Mouse (Mus musculus) gastrocnemius, postnatal 25 days (tissue): ENCODE data around the gene Pawr. TPM values are rescaled to one million over a fixed set of nuclear protein-coding genes. Genes with fewer than 3 reads are reported as not detected.

Experiments
- DNase-seq: peaks from one replicate; pipeline ENCODE4 v3.0.0; 2022
- long read RNA-seq, 2 experiments: library from polyadenylated mRNA; stranded (forward); transcript quantifications; one replicate each; pipeline ENCODE4 v2.0.0; 2021
- total RNA-seq, 2 experiments: library from RNA; stranded (reverse); gene quantifications; 1 replicate in 1 of 2; 2 replicates in 1 of 2; pipeline ENCODE4 v1.2.3; 2021

Pawr gene
- total RNA-seq, result 1 to 10 TPM in 1 of 2 experiments, under 1 TPM in 1; 0.51 to 1.3 TPM
- long read RNA-seq, experiment 1, partial matches to known transcripts, result 1 of 2 reads
- long read RNA-seq, experiment 1, other reads (novel, unspliced or antisense), result 0 of 2 reads
- long read RNA-seq, experiment 2, partial matches to known transcripts, result 1 of 2 reads
- long read RNA-seq, experiment 2, other reads (novel, unspliced or antisense), result 0 of 2 reads

DNA sequence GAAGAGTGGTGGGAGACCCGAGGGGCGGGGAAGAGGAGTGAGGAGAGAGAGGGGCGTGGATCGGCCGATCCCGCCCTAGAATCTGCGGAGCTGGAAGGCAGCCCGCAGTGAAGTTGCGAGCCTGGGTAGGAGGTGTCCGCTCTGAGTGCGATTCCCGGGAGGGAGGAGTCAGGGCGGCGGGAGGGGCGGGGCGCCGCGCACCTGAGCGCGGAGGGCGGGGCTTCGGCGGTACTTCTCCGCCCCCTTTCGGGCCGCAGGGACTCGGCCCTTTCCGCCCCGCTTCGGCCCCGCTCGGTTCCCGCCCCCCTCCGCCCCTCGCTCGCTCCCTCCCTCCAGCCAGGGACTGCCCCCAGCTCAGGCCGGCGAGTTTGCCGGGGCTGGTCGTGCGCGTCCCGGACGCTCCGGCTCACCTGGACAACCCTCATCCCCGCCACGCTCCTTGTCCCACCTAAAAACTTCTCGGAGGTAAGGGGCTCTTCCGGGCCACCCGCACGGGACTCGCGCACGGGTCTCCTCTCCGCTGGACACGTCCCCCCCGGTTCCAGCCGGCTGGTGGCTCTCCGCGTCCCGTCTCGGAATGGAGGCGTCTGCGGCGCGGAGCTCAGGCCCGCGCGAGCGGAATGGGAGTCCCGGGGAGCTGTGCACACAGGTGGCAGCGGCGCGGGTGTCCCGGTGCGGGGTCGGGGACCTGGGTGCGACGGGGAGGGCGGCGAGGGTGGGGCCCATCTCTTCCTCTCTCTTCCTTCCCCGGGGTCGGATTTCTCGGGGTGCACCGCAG lies at the start of gene Pawr:
Gene Pawr (plus strand): TSS at position 338 of the 778 bp plus-strand sequence.
- DNase-seq, result peak; percentile 57

DNA sequence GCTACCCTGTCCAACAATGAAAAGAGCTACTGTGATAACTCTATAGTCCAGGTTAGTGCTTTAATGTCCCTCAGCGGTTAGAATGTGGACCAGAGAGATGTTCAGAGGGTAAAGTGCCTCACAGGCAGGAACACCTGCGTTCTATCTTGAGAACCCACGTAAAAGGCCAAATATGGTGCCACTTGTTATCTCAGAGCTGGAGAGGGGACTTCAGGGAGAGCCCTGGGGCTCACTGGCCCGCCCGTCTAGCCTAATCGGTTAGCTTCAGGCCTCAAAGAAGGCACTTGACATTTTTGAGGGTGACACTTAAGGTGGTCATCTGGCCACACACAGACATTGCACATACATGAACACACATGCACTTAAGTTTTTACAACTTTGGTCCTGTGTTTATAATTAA lies 49.6 kb upstream of the Pawr start:
- no peak for DNase-seq

DNA sequence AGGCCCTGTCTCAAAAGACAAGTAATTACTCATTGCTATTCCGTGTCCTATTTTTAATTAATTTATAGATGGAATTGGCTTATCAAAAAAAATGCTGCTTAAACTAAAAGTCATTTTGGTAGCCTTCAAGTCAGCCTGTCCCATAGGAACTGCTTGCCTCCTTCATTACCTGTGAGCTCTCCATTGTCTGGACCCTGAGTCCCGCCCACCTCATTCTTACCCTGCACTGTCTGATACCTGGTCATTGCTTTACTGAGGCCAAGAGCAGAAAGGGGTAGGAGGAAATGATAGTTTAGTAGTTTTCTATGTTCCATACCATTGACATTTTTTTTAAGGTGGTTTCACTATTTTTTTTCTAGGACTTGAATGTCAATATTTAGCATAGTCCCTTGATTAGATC lies 48.5 kb upstream of the Pawr start:
- DNase-seq, result no peak

DNA sequence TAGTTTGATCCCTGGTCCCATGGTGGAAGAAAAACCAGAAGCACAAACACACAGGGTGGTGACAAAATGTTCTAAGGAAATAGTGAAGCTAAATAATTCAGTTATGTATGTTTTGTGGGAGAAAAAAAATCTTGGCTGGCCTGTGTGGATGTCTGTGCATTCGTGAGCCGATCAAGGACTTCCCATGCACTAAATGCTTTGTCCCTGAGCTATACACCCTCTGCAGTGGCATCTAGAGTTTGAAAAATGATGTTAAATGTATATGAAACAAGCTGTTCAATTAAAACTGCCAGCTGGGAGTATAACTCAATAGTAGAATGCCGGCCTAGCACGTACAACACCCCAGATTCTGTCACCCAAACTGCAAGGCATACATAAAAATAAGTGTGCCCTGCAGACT lies 48.1 kb upstream of the Pawr start:
- no peak for DNase-seq

DNA sequence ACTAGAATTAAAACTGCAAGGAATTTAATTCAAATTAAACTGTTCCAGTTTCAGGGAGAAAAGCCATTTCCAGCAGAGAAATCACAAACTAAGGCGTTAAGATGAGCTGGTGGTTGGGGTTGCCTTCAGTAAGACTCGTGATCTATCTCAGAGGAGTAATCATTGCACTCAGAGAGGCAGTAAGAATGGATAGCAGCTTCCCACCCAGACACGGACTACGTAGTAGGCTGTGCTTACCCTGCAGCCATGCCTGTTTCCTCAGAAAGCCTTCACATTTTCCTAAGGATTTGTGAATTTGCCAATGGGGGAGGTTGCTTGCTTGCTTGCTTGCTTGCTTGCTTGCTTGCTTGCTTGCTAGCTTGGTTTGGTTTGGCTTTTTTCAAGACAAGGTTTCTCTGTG lies 47.5 kb upstream of the Pawr start:
- DNase-seq, result no peak

DNA sequence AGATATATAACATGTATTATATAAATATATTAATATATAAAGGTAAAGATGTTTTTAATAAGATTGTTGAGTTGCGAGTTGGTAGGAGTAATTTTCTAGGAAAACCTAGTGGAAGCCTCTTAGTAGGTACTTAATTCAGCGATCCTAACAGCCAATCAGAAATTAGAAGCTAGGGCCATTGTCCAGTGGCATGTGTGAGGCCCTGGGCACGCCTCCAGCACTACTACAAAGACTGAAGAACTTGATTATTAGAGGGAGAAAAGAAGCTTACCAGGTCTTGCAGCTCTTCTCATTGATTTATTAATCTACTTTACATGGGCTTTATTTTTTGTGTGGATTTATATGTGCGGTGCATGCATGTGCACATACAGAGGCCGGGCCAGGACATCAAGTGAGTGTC lies 46.9 kb upstream of the Pawr start:
- DNase-seq, result no peak

DNA sequence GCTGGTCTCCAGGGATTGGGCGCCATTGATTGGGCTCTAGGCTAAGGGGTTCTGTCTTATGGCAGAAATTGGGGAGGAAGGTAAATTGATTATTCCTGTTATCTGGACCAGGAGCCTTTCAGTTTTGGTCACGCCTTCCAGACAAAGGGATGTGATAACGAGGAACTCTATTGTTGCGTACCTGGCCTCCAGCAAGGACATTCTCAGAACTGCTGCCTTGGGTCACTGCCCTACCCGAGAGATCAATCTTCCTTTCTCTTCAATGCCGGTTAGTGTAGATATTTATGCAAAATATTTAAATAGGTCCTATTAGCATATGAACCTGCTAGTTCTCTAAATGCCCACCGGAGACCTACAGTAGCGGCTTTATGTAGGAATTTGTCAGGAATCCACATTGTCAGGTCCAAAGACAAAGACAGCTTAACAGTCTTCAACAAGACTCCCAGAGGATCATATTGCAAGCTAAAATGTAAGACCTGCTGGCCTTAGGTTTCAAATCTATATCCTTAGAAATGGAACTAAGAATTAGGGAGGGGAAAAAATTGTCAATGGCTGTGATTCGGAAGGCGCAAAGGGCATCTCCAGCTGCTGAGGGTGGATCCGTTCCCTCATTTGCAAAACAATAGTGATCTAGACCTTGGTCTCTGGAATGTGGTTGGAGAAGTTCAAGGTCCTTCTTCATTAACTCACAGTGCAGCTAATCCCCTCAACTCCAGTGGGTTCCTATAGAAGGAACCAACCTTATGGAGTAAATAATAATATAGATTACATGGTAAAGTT lies 45.1 kb upstream of the Pawr start:
- DNase-seq, result no peak

DNA sequence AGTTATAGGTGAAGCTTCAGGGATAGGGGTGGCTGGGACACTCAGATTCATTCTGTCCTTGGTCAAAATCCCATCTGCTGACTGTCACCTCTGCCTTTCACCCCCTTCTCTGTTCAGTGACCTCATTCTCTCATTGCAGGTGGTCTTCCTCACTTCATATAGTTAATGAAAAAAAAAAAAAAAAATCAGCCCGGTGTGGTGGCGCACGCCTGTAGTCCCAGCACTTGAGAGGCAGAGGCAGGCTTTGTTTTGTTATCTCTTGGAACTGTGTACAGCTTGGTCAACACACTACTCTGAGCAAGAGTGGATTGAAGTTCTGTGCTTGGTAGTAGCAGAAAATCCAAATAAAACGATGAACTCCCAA lies 44.5 kb upstream of the Pawr start:
- DNase-seq, result no peak

DNA sequence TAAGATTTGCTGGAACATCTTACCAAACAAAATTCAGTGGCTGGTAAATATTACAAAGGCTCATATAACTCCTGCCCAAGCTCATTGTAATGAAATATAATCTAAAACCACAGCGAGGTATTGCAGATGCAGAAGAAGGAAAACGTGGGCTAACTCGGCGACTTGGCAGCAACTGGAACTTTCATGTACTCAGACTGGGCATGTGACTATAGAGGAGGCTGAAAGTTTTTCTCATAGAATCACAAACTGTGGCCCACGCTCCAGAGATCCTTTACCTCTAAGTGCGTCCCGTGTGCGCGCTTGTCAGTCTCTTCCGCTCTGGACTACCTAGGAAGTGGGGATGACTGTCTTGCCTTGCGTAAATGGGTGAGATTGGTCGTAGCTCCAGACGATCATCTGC lies 41.9 kb upstream of the Pawr start:
- DNase-seq, result no peak

DNA sequence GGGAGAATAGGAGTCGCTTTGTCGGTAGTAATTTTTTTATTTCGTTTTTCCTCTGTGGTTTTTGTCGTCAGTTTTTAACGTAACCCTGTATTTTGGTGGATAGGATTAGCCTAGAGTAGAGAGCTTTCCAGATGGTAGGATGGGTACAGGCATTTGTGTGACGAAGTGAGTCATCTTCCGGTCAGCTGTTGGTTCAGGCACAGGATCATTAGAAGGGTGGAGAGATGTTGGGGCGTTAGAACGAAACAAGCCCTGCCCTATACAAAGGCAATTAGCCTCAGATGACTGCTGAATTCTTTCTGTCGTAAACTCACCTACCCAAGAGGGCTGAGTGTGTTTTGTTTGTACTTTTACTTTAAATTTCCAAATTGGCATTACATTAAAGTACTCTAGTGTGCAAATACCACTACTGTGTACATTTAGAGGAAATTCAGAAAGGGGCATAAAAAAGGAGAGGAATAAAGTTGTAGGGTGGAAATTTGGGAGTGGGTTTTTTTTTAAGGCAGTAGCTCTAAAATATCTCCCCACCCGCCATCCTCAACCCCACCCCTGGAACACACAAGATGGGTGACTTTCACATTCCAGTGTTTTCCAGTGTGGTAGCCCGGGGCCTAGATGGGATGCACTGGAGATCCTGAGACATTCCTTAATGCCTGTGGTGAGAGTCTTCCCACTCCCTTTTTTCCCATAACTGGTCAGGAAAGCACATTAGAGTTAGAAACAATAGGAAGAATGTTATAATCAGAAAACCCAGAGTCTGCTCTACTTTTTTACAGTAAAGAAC lies 40.0 kb upstream of the Pawr start:
- DNase-seq, result no peak

DNA sequence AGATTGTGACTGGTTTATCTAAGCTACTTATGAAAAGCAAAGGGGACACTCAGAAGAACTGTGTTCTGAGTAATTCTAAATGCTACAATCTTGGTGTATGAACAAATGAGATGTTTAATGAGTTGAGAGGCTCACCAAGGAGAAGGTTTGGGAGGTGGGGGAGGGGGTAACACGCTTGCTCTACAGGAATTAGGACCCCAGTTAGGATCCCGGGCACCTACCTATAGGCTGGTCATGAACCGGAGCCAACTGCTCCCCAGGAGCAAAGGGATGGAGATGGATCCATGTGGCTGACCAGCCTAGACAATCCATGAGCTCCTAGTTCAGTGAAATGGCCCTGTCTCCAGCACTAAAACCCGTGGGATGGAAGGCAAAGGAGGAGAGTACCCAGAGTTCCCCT lies 39.3 kb upstream of the Pawr start:
- DNase-seq, result no peak

DNA sequence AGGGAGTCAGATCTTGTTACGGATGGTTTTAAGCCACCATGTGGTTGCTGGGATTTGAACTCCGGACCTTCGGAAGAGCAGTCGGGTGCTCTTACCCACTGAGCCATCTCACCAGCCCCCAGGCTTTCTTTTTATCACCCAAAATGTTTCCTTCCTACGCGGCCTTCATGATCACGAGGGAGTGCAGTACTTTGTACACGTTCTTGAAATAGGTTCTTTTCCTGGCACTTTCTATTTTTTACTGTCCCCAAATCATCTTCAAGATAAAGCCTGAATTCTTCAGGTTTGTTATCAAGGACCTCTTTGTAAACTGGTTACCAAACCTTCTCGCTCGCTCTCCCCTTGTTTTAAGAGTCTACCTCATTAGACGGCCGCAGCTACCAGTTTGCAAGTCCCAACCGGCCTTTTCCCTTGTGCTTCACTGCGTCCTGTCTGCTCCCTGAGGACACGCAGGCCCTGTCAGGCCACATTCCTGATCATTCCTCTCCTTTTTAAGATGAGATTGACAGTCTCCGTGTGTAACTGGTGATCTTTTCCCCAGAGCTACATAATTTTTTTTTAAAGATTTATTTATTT lies 38.2 kb upstream of the Pawr start:
- no peak for DNase-seq

DNA sequence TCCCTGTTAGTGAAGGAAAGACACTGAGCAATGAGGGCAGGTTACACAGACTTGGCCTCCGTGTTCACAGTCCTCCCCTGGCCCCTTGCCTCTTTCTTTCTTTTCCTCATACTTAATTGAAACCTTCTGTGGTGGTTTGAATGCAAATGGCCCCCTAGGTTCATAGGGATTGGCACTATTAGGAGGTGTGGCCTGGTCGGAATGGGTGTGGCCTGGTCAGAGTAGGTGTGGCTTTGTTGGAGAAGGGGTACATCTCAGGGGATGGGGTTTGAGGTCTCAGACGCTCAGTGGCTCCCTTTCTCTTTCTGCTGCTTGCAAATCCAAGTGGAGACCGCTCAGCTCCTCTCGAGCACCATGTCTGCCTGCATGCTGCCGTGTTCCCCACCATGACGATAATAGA lies 37.2 kb upstream of the Pawr start:
- DNase-seq, result no peak

DNA sequence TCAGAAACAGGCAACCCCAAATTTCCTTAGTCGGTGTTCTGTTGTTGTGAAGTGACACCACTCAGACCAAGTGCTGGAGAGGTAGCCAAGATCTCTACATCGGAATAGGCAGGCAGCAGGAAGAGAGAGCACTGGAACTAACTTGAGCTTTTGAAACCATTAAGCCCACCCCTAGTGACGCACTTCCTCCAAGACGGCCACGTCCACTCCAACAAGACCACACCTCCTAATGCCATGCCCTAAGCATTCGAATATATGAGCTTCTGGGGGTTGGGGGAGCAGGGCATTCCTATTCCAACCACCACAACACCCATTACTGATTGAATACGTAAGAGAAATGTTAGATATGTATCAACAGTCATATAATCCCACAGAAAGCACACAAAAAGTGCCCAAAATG lies 35.5 kb upstream of the Pawr start:
- DNase-seq, result no peak

DNA sequence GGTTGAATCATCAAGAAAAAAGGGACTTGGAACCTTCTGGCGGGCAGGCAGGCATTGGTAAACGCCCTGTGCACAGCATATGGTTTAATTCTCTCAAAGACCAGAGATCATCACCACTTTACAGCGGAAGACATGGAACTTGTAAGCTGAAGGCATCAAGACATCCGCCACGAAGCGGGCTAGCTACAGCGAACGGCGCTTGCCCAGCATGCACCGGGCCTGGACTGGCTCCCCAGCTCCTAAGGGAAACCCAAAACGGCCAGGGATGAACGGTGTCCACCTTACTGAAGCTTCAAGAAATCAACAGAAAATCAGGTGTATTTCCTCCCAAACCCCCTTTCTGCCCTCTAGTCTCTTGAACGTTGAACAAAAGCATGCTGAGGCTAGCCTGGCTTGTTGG lies 33.7 kb upstream of the Pawr start:
- no peak for DNase-seq

DNA sequence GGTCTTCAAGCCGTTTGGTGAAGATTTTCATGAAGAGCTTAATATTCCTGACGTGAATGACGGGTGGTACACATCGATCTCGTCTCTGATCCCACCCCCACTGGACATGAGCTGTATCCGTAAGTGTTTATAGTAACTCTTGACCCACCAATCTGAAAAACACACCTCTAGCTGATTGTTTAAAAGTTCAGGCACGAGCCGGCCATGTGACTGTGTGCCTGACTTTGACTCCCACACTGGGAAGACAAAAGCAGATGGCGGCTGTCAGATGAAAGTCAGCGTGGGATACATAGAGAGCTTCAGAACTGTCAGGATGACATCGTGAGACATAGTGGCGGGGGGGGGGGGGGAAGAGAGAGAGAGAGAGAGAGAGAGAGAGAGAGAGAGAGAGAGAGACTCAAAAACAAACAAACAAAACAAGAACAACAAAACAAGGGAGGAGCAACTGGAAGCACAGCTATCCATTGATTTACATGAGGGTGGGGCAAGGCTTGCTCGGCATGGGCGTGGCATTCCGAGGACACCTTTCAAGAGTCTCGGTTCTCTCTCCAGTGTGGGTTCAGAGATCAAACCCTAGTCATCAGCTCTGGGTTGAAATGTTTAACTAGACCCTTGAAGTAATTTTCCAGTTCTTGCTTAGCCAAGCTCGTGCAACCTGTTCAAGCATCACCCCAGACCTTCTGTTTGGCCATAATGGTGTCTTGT lies 32.9 kb upstream of the Pawr start:
- no peak for DNase-seq

DNA sequence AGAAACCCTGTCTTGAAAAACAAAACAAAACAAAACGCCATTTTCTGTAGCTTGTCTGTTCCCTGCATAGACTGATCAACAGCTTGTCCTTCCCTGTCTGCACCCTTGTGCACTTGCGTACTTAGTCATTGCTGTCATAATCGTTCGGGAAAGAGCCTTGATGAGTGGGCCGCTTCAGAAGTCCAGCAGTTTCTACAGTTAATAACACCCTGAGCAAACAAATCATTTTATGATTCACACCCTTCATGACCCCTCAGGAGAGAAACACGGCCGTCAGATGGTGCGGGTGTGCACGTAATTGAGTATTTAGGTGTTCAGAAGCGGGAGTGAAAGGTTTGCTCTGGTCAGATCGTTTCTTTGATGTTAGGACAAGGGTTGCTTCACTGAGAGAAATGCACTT lies 32.1 kb upstream of the Pawr start:
- no peak for DNase-seq

DNA sequence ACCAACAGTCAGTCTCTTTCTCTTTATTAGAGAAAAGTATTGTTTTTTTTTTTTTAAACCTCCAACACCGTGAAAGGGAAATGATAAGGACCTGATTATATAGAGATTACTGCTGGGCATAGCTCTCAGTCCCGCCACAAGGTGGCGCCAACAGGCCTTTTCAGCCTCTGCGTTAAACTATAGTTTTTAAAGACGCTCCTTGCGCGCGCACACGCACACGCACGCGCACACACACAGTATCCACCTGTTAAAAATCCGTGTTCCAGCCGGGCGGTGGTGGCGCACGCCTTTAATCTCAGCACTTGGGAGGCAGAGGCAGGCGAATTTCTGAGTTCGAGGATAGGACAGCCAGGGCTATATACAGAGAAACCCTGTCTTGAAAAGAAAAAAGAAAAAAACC lies 31.1 kb upstream of the Pawr start:
- DNase-seq, result peak; percentile 42

DNA sequence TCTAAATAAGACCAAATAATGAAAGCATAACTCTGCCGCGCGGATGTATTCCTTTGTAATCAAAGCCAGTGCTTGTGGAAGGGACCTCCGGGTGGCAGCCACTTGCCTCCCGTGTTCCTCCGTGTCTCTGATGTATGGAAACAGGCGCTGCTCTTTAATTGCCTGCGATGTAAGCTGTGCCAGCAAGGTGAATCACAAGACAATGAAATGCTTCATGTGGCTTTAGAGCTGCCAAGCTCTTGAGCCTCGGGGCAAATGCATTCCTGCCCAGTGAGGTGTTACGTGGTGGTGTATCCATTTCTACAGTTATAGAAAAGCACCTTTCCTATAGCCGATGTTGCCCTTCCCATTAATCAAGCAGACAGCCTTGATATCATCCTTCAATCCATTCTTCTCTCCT lies 24.1 kb upstream of the Pawr start:
- no peak for DNase-seq

DNA sequence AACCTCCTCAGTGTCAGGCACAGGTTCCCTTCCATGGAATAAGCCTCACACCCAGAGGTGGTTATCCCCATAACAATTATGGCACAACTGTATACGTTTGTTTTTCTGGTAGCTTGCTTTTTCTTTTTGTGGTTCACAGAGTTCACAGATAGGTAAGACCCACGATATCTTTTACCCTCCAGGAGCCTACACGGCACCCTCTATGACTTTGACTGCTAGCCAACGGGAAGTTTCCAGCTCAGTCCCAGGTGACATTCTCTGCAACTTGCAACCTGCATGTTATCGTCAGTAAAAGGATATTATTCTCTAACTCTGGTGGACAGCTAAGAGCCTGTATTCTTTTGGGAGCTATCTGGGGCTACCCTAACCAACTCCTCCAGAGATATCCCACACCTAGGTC lies 21.7 kb upstream of the Pawr start:
- no peak for DNase-seq

DNA sequence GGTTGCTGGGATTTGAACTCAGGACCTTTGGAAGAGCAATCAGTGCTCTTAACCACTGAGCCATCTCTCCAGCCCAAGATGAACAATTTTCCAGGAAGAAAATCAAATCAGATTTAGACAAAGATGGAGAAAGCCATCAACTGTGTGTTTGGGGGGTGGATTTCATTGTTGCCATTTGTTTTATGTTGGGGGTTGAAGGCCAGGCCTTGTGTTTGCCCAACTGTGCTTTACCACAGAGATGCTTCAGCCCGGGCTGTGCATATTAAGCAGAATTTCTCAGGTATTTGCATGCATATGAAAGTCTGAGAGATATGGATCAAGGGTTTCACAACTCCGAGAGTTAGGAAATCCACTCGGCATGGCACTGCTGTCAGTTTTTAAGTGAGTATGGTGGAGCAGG lies 20.5 kb upstream of the Pawr start:
- DNase-seq, result no peak

DNA sequence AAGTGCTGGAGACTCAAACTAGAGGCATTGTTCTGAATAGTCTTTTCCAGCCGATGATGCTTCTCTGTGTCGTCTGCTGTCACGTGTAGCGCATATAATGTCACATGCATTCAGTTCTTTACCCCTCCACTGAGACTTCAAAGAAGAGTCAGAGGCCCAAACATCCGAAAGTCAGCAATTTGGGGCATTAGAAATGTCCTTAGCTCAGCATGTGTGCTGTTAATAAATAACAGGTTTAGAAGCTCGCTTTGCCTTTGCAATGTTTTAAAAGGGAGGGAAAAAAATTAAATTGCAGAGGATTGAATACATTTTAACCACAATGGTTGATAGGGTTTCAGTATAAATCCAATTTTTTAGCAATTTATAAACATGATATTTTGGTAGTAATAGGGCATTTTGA lies 18.1 kb upstream of the Pawr start:
- no peak for DNase-seq
